18 mouse cellular contexts compared by ENCODE assay signal in the genomic region with DNA sequence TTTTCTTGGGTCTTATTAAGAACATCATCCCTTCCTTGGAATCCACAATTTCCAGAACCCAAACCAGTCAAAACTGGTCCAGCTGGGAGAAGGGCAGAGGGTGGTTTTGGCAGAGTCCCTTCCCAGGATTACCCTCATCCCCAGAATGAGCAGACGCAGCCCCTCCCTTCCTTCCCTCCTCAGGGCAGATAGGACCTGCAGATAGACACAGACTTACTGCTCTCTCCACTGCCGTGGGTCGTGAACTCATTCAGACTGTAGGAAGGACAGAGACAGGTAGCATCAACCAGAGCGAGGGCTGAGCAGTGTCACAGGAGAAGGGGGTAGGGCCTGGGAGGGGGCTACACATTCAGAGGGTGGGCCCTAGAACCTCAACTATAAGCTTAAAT. TPM values are rescaled to one million over a fixed set of nuclear protein-coding genes. Genes with fewer than 3 reads are reported as not detected.
DNase-seq lines count a peak whose midpoint lies in the region; ATAC-seq lines count a peak whose summit lies in the region.
"Had no signal": no experiment of that assay in that cellular context is flagged by ENCODE, and none has a peak within 500 bp of the region (broad histone marks: within the 10 kb centered on the region; RNA-seq: fewer than 3 reads in every experiment).

No protein-coding gene starts in this region.

- H3K9ac ChIP-seq in forebrain, embryonic 12.5 days = no peak overlapping the region
- H3K9ac ChIP-seq in forebrain, embryonic 14.5 days (ENCODE audit: low read length) = no peak overlapping the region
- H3K9ac ChIP-seq in hindbrain, embryonic 13.5 days = no peak overlapping the region
- H3K9ac ChIP-seq in hindbrain, embryonic 12.5 days = no peak overlapping the region
- no peak overlapping the region for H3K9ac ChIP-seq in lung, embryonic 15.5 days
- H3K9ac ChIP-seq: embryonic facial prominence, embryonic 12.5 days; forebrain, embryonic 13.5 days; liver, embryonic 14.5 days had no signal

- H3K4me3 ChIP-seq in forebrain, embryonic 12.5 days (replicated peaks) = no peak overlapping the region
- no peak overlapping the region for H3K4me3 ChIP-seq in forebrain, embryonic 14.5 days (ENCODE audit: low read depth, low read length)
- H3K4me3 ChIP-seq in hindbrain, embryonic 13.5 days = no peak overlapping the region
- H3K4me3 ChIP-seq in hindbrain, embryonic 12.5 days = no peak overlapping the region
- no peak overlapping the region for H3K4me3 ChIP-seq in lung, embryonic 15.5 days
- H3K4me3 ChIP-seq in macrophage (ENCODE audit: inconsistent target) = no peak overlapping the region
- no peak overlapping the region for H3K4me3 ChIP-seq in forebrain, embryonic 10.5 days
- H3K4me3 ChIP-seq: embryonic facial prominence, embryonic 12.5 days; forebrain, embryonic 13.5 days had no signal

- H3K27me3 ChIP-seq in forebrain, embryonic 12.5 days = no peaks in the 10 kb centered on the region
- no peaks in the 10 kb centered on the region for H3K27me3 ChIP-seq in forebrain, embryonic 14.5 days (replicated peaks; ENCODE audit: control insufficient read depth, insufficient read depth, low read length)
- H3K27me3 ChIP-seq in hindbrain, embryonic 13.5 days = no peaks in the 10 kb centered on the region
- H3K27me3 ChIP-seq in hindbrain, embryonic 12.5 days = no peaks in the 10 kb centered on the region
- H3K27me3 ChIP-seq in lung, embryonic 15.5 days = no peaks in the 10 kb centered on the region
- no peaks in the 10 kb centered on the region for H3K27me3 ChIP-seq in forebrain, embryonic 10.5 days (ENCODE audit: poor library complexity, severe bottlenecking)
- H3K27me3 ChIP-seq: embryonic facial prominence, embryonic 12.5 days; forebrain, embryonic 13.5 days had no signal

- no peak for ATAC-seq in forebrain, embryonic 12.5 days (ENCODE audit: low FRiP score)
- ATAC-seq in forebrain, embryonic 14.5 days = no peak
- no peak for ATAC-seq in hindbrain, embryonic 13.5 days (ENCODE audit: low FRiP score)
- no peak for ATAC-seq in hindbrain, embryonic 12.5 days (ENCODE audit: low FRiP score)
- ATAC-seq in lung, embryonic 15.5 days (ENCODE audit: borderline replicate concordance, extremely low read depth, low FRiP score, low TSS enrichment) = no peak

- no peaks in the 10 kb centered on the region for H3K4me1 ChIP-seq in forebrain, embryonic 12.5 days
- no peaks in the 10 kb centered on the region for H3K4me1 ChIP-seq in forebrain, embryonic 14.5 days (ENCODE audit: control insufficient read depth, insufficient read depth, low read length)
- H3K4me1 ChIP-seq in hindbrain, embryonic 13.5 days (replicated peaks) = peaks cover 4% of the 10 kb centered on the region; the same call in 1 of the 2 replicates
- H3K4me1 ChIP-seq in hindbrain, embryonic 12.5 days = peaks cover 6% of the 10 kb centered on the region
- peaks cover 53% of the 10 kb centered on the region for H3K4me1 ChIP-seq in lung, embryonic 15.5 days
- H3K4me1 ChIP-seq in forebrain, embryonic 10.5 days = no peaks in the 10 kb centered on the region
- H3K4me1 ChIP-seq: forebrain, embryonic 13.5 days had no signal

- 86% methylated on average over 3 of the region's 4 CpGs for WGBS in forebrain, embryonic 12.5 days
- 85% methylated on average over 4 of the region's 4 CpGs for WGBS in forebrain, embryonic 14.5 days
- 84% methylated on average over 4 of the region's 4 CpGs for WGBS in hindbrain, embryonic 13.5 days
- WGBS in hindbrain, embryonic 12.5 days = 82% methylated on average over 4 of the region's 4 CpGs
- WGBS in lung, embryonic 15.5 days = 70% methylated on average over 4 of the region's 4 CpGs
- 38% methylated on average over 4 of the region's 4 CpGs for WGBS in macrophage (ENCODE audit: missing documents)
- 94% methylated on average over 4 of the region's 4 CpGs for WGBS in forebrain, embryonic 10.5 days

- H3K27ac ChIP-seq in forebrain, embryonic 12.5 days = peak overlapping the region; percentile 13; the same call in 1 of the 2 replicates
- H3K27ac ChIP-seq in forebrain, embryonic 14.5 days (ENCODE audit: low read depth, low read length) = no peak overlapping the region
- 0 out of 2 replicates have a peak overlapping the region, but pooled peaks have one; percentile 4 for H3K27ac ChIP-seq in hindbrain, embryonic 13.5 days
- no peak overlapping the region for H3K27ac ChIP-seq in hindbrain, embryonic 12.5 days
- peak overlapping the region; percentile 62 for H3K27ac ChIP-seq in lung, embryonic 15.5 days
- H3K27ac ChIP-seq in macrophage = peak overlapping the region; percentile 93
- no peak overlapping the region for H3K27ac ChIP-seq in forebrain, embryonic 10.5 days
- H3K27ac ChIP-seq: embryonic facial prominence, embryonic 12.5 days; forebrain, embryonic 13.5 days; liver, embryonic 14.5 days had no signal

- H3K79me2 ChIP-seq in macrophage (ENCODE audit: inconsistent target) = no peaks in the 10 kb centered on the region

- H3K36me3 ChIP-seq in forebrain, embryonic 12.5 days (replicated peaks) = peaks cover 93% of the 10 kb centered on the region
- peaks cover 95% of the 10 kb centered on the region for H3K36me3 ChIP-seq in forebrain, embryonic 14.5 days (ENCODE audit: control insufficient read depth, insufficient read depth, low read length)
- H3K36me3 ChIP-seq in hindbrain, embryonic 13.5 days = peaks cover 98% of the 10 kb centered on the region
- H3K36me3 ChIP-seq in hindbrain, embryonic 12.5 days = peaks cover 92% of the 10 kb centered on the region
- H3K36me3 ChIP-seq in lung, embryonic 15.5 days = peaks cover 49% of the 10 kb centered on the region
- H3K36me3 ChIP-seq in macrophage (ENCODE audit: inconsistent target) = peaks cover 12% of the 10 kb centered on the region; the same call in 1 of the 2 replicates
- peaks cover 96% of the 10 kb centered on the region for H3K36me3 ChIP-seq in forebrain, embryonic 10.5 days (replicated peaks)

- H3K9me3 ChIP-seq in forebrain, embryonic 12.5 days = no peaks in the 10 kb centered on the region
- H3K9me3 ChIP-seq in forebrain, embryonic 14.5 days (replicated peaks; ENCODE audit: control insufficient read depth, low read length) = no peaks in the 10 kb centered on the region
- H3K9me3 ChIP-seq in hindbrain, embryonic 13.5 days = no peaks in the 10 kb centered on the region
- no peaks in the 10 kb centered on the region for H3K9me3 ChIP-seq in hindbrain, embryonic 12.5 days (replicated peaks)
- no peaks in the 10 kb centered on the region for H3K9me3 ChIP-seq in lung, embryonic 15.5 days
- H3K9me3 ChIP-seq in forebrain, embryonic 10.5 days = no peaks in the 10 kb centered on the region
- H3K9me3 ChIP-seq: embryonic facial prominence, embryonic 12.5 days; forebrain, embryonic 13.5 days had no signal

- DNase-seq in forebrain, embryonic 14.5 days (ENCODE audit: low spot score) = no peak
- DNase-seq in lung, adult 18-20 months = no peak
- no peak for DNase-seq in forebrain, embryonic 10.5 days (ENCODE audit: extremely low spot score, low spot score)

- no peak overlapping the region for H3K4me2 ChIP-seq in forebrain, embryonic 12.5 days
- no peak overlapping the region for H3K4me2 ChIP-seq in forebrain, embryonic 14.5 days (ENCODE audit: low read length)
- H3K4me2 ChIP-seq in hindbrain, embryonic 13.5 days = no peak overlapping the region
- no peak overlapping the region for H3K4me2 ChIP-seq in hindbrain, embryonic 12.5 days (replicated peaks)
- H3K4me2 ChIP-seq in lung, embryonic 15.5 days = no peak overlapping the region
- H3K4me2 ChIP-seq: embryonic facial prominence, embryonic 12.5 days; forebrain, embryonic 13.5 days; midbrain, embryonic 11.5 days had no signal

RNA-seq across cellular contexts. Expression of a gene that starts 10.0 kb away (rescaled TPM):
- 0.14 TPM in 1 of 2 replicates, not detected in the other for polyA plus RNA-seq in forebrain, embryonic 12.5 days (2016; fragmentation: Nextera tagmentation; extraction: Ambion mirVana)
- polyA plus RNA-seq in forebrain, embryonic 14.5 days (2014; fragmentation: Nextera tagmentation; extraction: Ambion mirVana) = not detected in 2 replicates
- polyA plus RNA-seq in hindbrain, embryonic 13.5 days (2015; fragmentation: Nextera tagmentation; extraction: Ambion mirVana) = not detected in 2 replicates
- polyA plus RNA-seq in hindbrain, embryonic 12.5 days (2016; fragmentation: Nextera tagmentation; extraction: Ambion mirVana) = not detected in 2 replicates
- polyA plus RNA-seq in lung, embryonic 15.5 days (2015; fragmentation: Nextera tagmentation; extraction: Ambion mirVana) = not detected in 2 replicates
- total RNA-seq in macrophage (2018; cell fraction: chromatin; rRNA removed) = 1 to 10 TPM in 4 of 26 experiments, under 1 TPM in 5, not detected in 17; 0.50 to 3.2 (median 0.90) TPM
- total RNA-seq in macrophage (2018; cell fraction: cytosol; rRNA removed) = 1 to 10 TPM in 5 of 26 experiments, under 1 TPM in 13, not detected in 8; 0.07 to 4.9 (median 0.42) TPM
- 1 to 10 TPM in 10 of 26 experiments, under 1 TPM in 5, not detected in 11; 0.33 to 3.5 (median 1.3) TPM for total RNA-seq in macrophage (2018; cell fraction: nucleus; rRNA removed)
- polyA plus RNA-seq in macrophage (2018) = not detected in 3 replicates
- polyA plus RNA-seq in forebrain, embryonic 10.5 days (2016; fragmentation: Nextera tagmentation; extraction: Ambion mirVana) = not detected in 2 replicates
- total RNA-seq: adrenal gland, postnatal 10 days; gastrocnemius, adult 18-20 months; layer of hippocampus, adult 18-20 months; neutrophil, adult 5-6 weeks had no signal
- polyA plus RNA-seq: embryonic facial prominence, embryonic 12.5 days; hindbrain, embryonic 11.5 days; intestine, embryonic 16.5 days; liver, embryonic 14.5 days; midbrain, embryonic 11.5 days had no signal

RNA-seq across cellular contexts. Expression of a gene that starts 18.2 kb away (rescaled TPM):
- 88.1 and 95.0 TPM in 2 replicates for polyA plus RNA-seq in forebrain, embryonic 12.5 days (2016; fragmentation: Nextera tagmentation; extraction: Ambion mirVana)
- polyA plus RNA-seq in forebrain, embryonic 14.5 days (2014; fragmentation: Nextera tagmentation; extraction: Ambion mirVana) = 76.0 and 85.9 TPM in 2 replicates
- 72.4 and 75.2 TPM in 2 replicates for polyA plus RNA-seq in hindbrain, embryonic 13.5 days (2015; fragmentation: Nextera tagmentation; extraction: Ambion mirVana)
- polyA plus RNA-seq in hindbrain, embryonic 12.5 days (2016; fragmentation: Nextera tagmentation; extraction: Ambion mirVana) = 85.0 and 86.9 TPM in 2 replicates
- 51.9 and 53.0 TPM in 2 replicates for polyA plus RNA-seq in lung, embryonic 15.5 days (2015; fragmentation: Nextera tagmentation; extraction: Ambion mirVana)
- 10 to 100 TPM; 26.0 to 64.8 (median 48.7) TPM for total RNA-seq in macrophage (2018; cell fraction: chromatin; rRNA removed)
- total RNA-seq in macrophage (2018; cell fraction: cytosol; rRNA removed) = 10 to 100 TPM; 12.8 to 23.6 (median 18.5) TPM
- total RNA-seq in macrophage (2018; cell fraction: nucleus; rRNA removed) = 10 to 100 TPM; 14.2 to 52.0 (median 30.6) TPM
- polyA plus RNA-seq in macrophage (2018) = 19.2 to 19.9 TPM (median 19.6 TPM) in 3 replicates
- polyA plus RNA-seq in forebrain, embryonic 10.5 days (2016; fragmentation: Nextera tagmentation; extraction: Ambion mirVana) = 69.7 and 77.3 TPM in 2 replicates

RNA-seq across cellular contexts. Expression of a gene that starts 28.7 kb away (rescaled TPM):
- 234 and 239 TPM in 2 replicates for polyA plus RNA-seq in forebrain, embryonic 12.5 days (2016; fragmentation: Nextera tagmentation; extraction: Ambion mirVana)
- 121 and 144 TPM in 2 replicates for polyA plus RNA-seq in forebrain, embryonic 14.5 days (2014; fragmentation: Nextera tagmentation; extraction: Ambion mirVana)
- polyA plus RNA-seq in hindbrain, embryonic 13.5 days (2015; fragmentation: Nextera tagmentation; extraction: Ambion mirVana) = 176 and 182 TPM in 2 replicates
- 222 and 226 TPM in 2 replicates for polyA plus RNA-seq in hindbrain, embryonic 12.5 days (2016; fragmentation: Nextera tagmentation; extraction: Ambion mirVana)
- 211 and 214 TPM in 2 replicates for polyA plus RNA-seq in lung, embryonic 15.5 days (2015; fragmentation: Nextera tagmentation; extraction: Ambion mirVana)
- 100 to 1,000 TPM in 2 of 26 experiments, 10 to 100 TPM in 24; 27.6 to 105 (median 69.8) TPM for total RNA-seq in macrophage (2018; cell fraction: chromatin; rRNA removed)
- 100 to 1,000 TPM in 1 of 26 experiments, 10 to 100 TPM in 25; 46.4 to 105 (median 67.8) TPM for total RNA-seq in macrophage (2018; cell fraction: cytosol; rRNA removed)
- 100 to 1,000 TPM in 1 of 26 experiments, 10 to 100 TPM in 25; 34.3 to 106 (median 63.9) TPM for total RNA-seq in macrophage (2018; cell fraction: nucleus; rRNA removed)
- polyA plus RNA-seq in macrophage (2018) = 53.4 to 97.2 TPM (median 55.5 TPM) in 3 replicates
- polyA plus RNA-seq in forebrain, embryonic 10.5 days (2016; fragmentation: Nextera tagmentation; extraction: Ambion mirVana) = 255 and 259 TPM in 2 replicates

RNA-seq across cellular contexts. Expression of a gene that starts 29.4 kb away (rescaled TPM):
- polyA plus RNA-seq in forebrain, embryonic 12.5 days (2016; fragmentation: Nextera tagmentation; extraction: Ambion mirVana) = 53.4 and 59.8 TPM in 2 replicates
- polyA plus RNA-seq in forebrain, embryonic 14.5 days (2014; fragmentation: Nextera tagmentation; extraction: Ambion mirVana) = 164 and 199 TPM in 2 replicates
- polyA plus RNA-seq in hindbrain, embryonic 13.5 days (2015; fragmentation: Nextera tagmentation; extraction: Ambion mirVana) = 117 and 122 TPM in 2 replicates
- 67.2 and 68.4 TPM in 2 replicates for polyA plus RNA-seq in hindbrain, embryonic 12.5 days (2016; fragmentation: Nextera tagmentation; extraction: Ambion mirVana)
- 35.6 and 35.8 TPM in 2 replicates for polyA plus RNA-seq in lung, embryonic 15.5 days (2015; fragmentation: Nextera tagmentation; extraction: Ambion mirVana)
- 10 to 100 TPM in 20 of 26 experiments, 1 to 10 TPM in 6; 3.6 to 48.8 (median 15.3) TPM for total RNA-seq in macrophage (2018; cell fraction: chromatin; rRNA removed)
- total RNA-seq in macrophage (2018; cell fraction: cytosol; rRNA removed) = 10 to 100 TPM in 17 of 26 experiments, 1 to 10 TPM in 9; 6.7 to 18.6 (median 11.3) TPM
- 10 to 100 TPM in 12 of 26 experiments, 1 to 10 TPM in 14; 4.3 to 29.5 (median 9.6) TPM for total RNA-seq in macrophage (2018; cell fraction: nucleus; rRNA removed)
- polyA plus RNA-seq in macrophage (2018) = 8.2 to 12.1 TPM (median 9.8 TPM) in 3 replicates
- 9.5 and 10.9 TPM in 2 replicates for polyA plus RNA-seq in forebrain, embryonic 10.5 days (2016; fragmentation: Nextera tagmentation; extraction: Ambion mirVana)

RNA-seq across cellular contexts. Expression of a gene that starts 46.9 kb away (rescaled TPM):
- not detected in 2 replicates for polyA plus RNA-seq in forebrain, embryonic 12.5 days (2016; fragmentation: Nextera tagmentation; extraction: Ambion mirVana)
- polyA plus RNA-seq in forebrain, embryonic 14.5 days (2014; fragmentation: Nextera tagmentation; extraction: Ambion mirVana) = not detected in 2 replicates
- 0.05 TPM in 1 of 2 replicates, not detected in the other for polyA plus RNA-seq in hindbrain, embryonic 13.5 days (2015; fragmentation: Nextera tagmentation; extraction: Ambion mirVana)
- not detected in 2 replicates for polyA plus RNA-seq in hindbrain, embryonic 12.5 days (2016; fragmentation: Nextera tagmentation; extraction: Ambion mirVana)
- polyA plus RNA-seq in lung, embryonic 15.5 days (2015; fragmentation: Nextera tagmentation; extraction: Ambion mirVana) = 0.06 TPM in 1 of 2 replicates, not detected in the other
- total RNA-seq in macrophage (2018; cell fraction: chromatin; rRNA removed) = not detected
- not detected for total RNA-seq in macrophage (2018; cell fraction: cytosol; rRNA removed)
- not detected for total RNA-seq in macrophage (2018; cell fraction: nucleus; rRNA removed)
- not detected in 3 replicates for polyA plus RNA-seq in macrophage (2018)
- polyA plus RNA-seq in forebrain, embryonic 10.5 days (2016; fragmentation: Nextera tagmentation; extraction: Ambion mirVana) = not detected in 2 replicates
- total RNA-seq: adrenal gland, postnatal 10 days; layer of hippocampus, adult 18-20 months; neutrophil, adult 5-6 weeks had no signal
- polyA plus RNA-seq: forebrain, embryonic 13.5 days; hindbrain, embryonic 11.5 days; midbrain, embryonic 11.5 days had no signal

Comparison
In these comparisons a context has a peak if more than half of its experiments do, and no peak if none do; other contexts are left out.
1. H3K27ac ChIP-seq: peak in forebrain, embryonic 12.5 days (single experiment), hindbrain, embryonic 13.5 days (single experiment), lung, embryonic 15.5 days (single experiment) and macrophage (single experiment); none in forebrain, embryonic 14.5 days (single experiment), hindbrain, embryonic 12.5 days (single experiment) and forebrain, embryonic 10.5 days (single experiment).